Mouse (Mus musculus): ENCODE data around the gene Slc4a10. TPM values are rescaled to one million over a fixed set of nuclear protein-coding genes. Genes with fewer than 3 reads are reported as not detected.

Gene Slc4a10
- polyA plus RNA-seq, 1 experiment: not detected

GRCm38 (mm10) chr2:62373692-62374091 is 327.4 kb downstream of the Slc4a10 start:
- Histone ChIP-seq H3K4me3 (ENCODE audit: insufficient read depth, poor library complexity, severe bottlenecking) (no peak overlapping the region), H3K27me3 (ENCODE audit: control insufficient read depth, insufficient read depth, insufficient read length) (no peaks in the 10 kb centered on the region), H3K79me2 (ENCODE audit: control insufficient read depth, insufficient read depth) (no peaks in the 10 kb centered on the region), H3K36me3 (ENCODE audit: control insufficient read depth, insufficient read depth) (no peaks in the 10 kb centered on the region), H3K79me3 (ENCODE audit: low read depth) (no peaks in the 10 kb centered on the region), H3ac (ENCODE audit: control insufficient read depth, insufficient read length, low read depth) (no peak overlapping the region)
- TF ChIP-seq USF1 (IDR thresholded peaks at IDR 0.05; ENCODE audit: low read depth) (no peak), FOSL1 (IDR thresholded peaks at IDR 0.05; ENCODE audit: insufficient read depth, low read length, poor library complexity, severe bottlenecking) (no peak), CEBPB (IDR thresholded peaks at IDR 0.05; ENCODE audit: low read depth) (no peak), CTCF (IDR thresholded peaks at IDR 0.05; ENCODE audit: control insufficient read depth, insufficient read depth, insufficient read length) (no peak), MAX (IDR thresholded peaks at IDR 0.05) (no peak), MYOD1 (IDR thresholded peaks at IDR 0.05; ENCODE audit: control insufficient read depth, insufficient read length, low read depth) (no peak), MYOG (IDR thresholded peaks at IDR 0.05; ENCODE audit: control insufficient read depth, extremely low read depth, insufficient read length) (no peak)

Other genes starting within 250 kb of the Slc4a10 start
- gene Tbr1, start 243.5 kb upstream of the Slc4a10 start, polyA plus RNA-seq (2012; fragmentation: generic; extraction: Trizol): 0.01 TPM